Mouse (Mus musculus): ENCODE measurements at regions not wholly inside any gene's neighbourhood (a gene's known extent, or its start where the extent isn't known, plus 50 kb on each side); places are given as distances from the start of the nearest gene placed in this dataset.

DNA sequence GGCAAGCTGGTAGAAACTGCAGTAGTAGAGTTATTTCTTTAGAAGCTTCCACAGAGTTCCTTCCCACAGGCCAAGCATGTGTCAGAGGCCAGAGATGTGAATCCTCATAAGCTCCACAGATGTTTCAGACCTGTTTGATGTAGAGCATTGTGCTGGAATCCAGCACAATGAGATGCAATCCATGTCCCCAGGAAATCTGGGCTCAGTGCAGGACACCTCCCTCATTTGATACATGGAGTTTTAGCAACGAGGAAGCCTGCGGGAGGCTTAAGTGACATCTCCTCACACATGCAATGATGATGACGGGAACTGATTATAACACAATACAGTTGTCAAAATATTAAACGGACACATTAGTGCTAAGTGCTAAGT lies 133.7 kb downstream of the Slc30a10 start:
- H3K27me3 ChIP-seq (ENCODE audit: insufficient read depth, poor library complexity, severe bottlenecking), result no peaks in the 10 kb centered on the region
- 74% methylated on average over 4 of the region's 4 CpGs for WGBS
- no peaks in the 10 kb centered on the region for H3K36me3 ChIP-seq
- no peak overlapping the region for H3K4me3 ChIP-seq
- no peaks in the 10 kb centered on the region for H3K9me3 ChIP-seq
- H3K4me1 ChIP-seq, result peaks cover 19% of the 10 kb centered on the region
- no peak for DNase-seq (ENCODE audit: low spot score)
- no peak overlapping the region for H3K27ac ChIP-seq

DNA sequence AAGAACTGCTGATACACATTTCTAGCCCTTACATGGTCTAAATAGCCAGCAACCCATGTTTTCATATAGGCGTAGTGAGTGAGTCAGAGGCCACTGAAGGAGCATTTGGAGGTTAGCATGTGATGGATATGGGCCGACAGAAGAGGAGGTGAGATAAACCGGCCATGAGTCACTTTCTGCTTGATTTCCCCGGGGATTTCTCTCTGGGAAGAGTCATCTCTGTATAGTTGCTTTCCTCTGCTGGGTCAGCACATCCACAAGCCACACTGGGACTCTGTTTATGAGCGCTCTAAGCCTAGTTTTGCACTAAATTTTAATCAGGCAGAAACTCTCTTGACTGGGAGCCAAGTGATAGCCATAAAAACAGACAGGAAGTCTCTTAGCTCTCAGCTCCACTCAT lies 142.2 kb downstream of the Slc30a10 start:
- no peak for DNase-seq (ENCODE audit: low spot score)
- Histone ChIP-seq H3K27me3 (ENCODE audit: insufficient read depth, poor library complexity, severe bottlenecking) (no peaks in the 10 kb centered on the region), H3K36me3 (no peaks in the 10 kb centered on the region), H3K4me1 (peaks cover 16% of the 10 kb centered on the region; the same call in 1 of the 2 replicates), H3K9me3 (no peaks in the 10 kb centered on the region), H3K27ac (no peak overlapping the region), H3K4me3 (no peak overlapping the region)
- 59% methylated on average over 5 of the region's 5 CpGs for WGBS

DNA sequence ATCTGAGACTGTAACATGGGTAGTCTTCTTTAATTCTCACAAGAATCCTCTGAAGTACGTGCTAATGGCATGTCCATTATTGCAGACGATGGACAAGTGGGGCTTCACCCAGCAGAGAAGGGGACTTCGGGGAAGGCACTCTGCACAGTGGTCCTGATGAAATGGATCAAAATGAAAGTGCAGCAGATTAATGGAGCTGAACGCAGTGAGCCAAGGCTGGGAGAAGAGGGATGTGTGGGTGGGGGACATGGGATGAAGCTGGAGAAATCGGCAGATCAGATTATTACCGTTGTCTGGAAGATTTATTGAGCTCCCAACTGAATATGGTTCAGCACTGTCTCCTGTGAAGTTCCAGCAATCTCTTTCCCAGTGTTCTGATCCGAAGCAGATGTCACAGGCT lies 143.9 kb downstream of the Slc30a10 start:
- Histone ChIP-seq H3K4me1 (peaks cover 16% of the 10 kb centered on the region; the same call in 1 of the 2 replicates), H3K36me3 (no peaks in the 10 kb centered on the region), H3K27me3 (ENCODE audit: insufficient read depth, poor library complexity, severe bottlenecking) (no peaks in the 10 kb centered on the region), H3K4me3 (no peak overlapping the region), H3K9me3 (no peaks in the 10 kb centered on the region), H3K27ac (no peak overlapping the region)
- DNase-seq (ENCODE audit: low spot score), result no peak
- 83% methylated on average over 7 of the region's 7 CpGs for WGBS

DNA sequence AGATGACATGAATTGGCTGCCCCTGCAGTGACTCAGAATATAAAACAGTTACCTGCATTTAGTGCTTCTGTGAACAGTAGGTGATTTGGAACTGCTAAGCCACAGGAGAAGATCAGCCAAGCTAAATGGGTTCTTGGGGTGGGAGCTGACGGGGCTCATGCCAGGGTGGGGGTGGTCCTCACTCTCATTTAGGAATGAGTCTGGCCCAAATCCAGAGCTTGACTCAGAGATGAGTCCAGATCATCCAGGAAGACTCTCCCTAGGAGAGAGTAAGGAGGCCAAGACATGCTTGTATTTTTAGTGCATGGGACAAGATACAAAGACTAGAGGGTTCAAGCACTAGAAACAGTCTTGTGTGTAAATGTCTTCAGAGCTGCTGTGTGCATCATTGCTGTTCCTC lies 146.5 kb downstream of the Slc30a10 start:
- no peaks in the 10 kb centered on the region for H3K36me3 ChIP-seq
- no peaks in the 10 kb centered on the region for H3K9me3 ChIP-seq
- H3K4me1 ChIP-seq, result no peaks in the 10 kb centered on the region
- H3K27ac ChIP-seq, result no peak overlapping the region
- 85% methylated on average over 1 of the region's 1 CpGs for WGBS
- H3K4me3 ChIP-seq, result no peak overlapping the region
- DNase-seq (ENCODE audit: low spot score), result no peak
- H3K27me3 ChIP-seq (ENCODE audit: insufficient read depth, poor library complexity, severe bottlenecking), result no peaks in the 10 kb centered on the region

DNA sequence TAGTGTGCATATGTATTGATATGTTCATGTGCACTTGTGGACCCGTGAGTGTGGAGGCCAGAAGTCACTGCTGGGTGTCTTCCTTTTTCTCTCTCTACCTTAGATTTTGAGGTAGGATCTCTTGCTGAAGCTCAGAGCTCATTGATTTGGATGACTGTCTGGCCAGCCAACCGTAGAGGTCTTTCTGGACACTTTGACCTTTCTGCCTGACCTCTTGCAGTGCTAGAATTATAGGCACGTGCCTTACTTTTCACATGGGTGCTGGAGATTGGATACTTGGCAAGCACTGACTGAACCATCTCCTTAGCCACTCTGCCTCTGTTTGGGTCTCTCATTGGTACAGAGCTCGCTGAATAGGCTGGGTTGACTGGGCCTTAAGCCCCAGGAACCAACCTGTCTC lies 151.3 kb downstream of the Slc30a10 start:
- H3K9me3 ChIP-seq, result no peaks in the 10 kb centered on the region
- no peak overlapping the region for H3K4me3 ChIP-seq
- no peak for DNase-seq (ENCODE audit: low spot score)
- H3K27ac ChIP-seq, result no peak overlapping the region
- H3K36me3 ChIP-seq, result no peaks in the 10 kb centered on the region
- peaks cover 7% of the 10 kb centered on the region for H3K4me1 ChIP-seq
- no peaks in the 10 kb centered on the region for H3K27me3 ChIP-seq (ENCODE audit: insufficient read depth, poor library complexity, severe bottlenecking)
- 80% methylated on average over 4 of the region's 4 CpGs for WGBS

DNA sequence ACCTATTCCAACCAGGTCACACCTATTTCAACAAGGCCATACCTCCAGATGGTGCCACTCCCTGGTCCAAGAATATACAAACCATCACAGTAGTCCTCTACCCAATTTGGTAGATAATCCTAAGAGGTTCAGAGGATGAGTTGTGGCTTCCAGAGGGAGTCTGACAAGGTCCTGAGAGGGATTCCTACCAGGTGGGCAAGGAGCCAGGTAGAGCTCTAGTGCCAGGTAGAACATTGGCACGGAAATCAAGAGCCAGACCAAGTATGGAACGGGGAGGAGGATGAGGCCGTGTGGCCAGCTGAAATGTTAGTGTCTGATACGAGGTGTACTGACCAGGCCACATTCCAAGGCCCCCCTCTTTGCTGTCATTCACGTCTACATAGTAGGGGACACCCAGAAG lies 153.0 kb downstream of the Slc30a10 start:
- Histone ChIP-seq H3K27me3 (ENCODE audit: insufficient read depth, poor library complexity, severe bottlenecking) (no peaks in the 10 kb centered on the region), H3K36me3 (no peaks in the 10 kb centered on the region), H3K4me3 (no peak overlapping the region), H3K4me1 (peaks cover 13% of the 10 kb centered on the region), H3K27ac (no peak overlapping the region), H3K9me3 (no peaks in the 10 kb centered on the region)
- no peak for DNase-seq (ENCODE audit: low spot score)
- WGBS, result 82% methylated on average over 5 of the region's 5 CpGs

DNA sequence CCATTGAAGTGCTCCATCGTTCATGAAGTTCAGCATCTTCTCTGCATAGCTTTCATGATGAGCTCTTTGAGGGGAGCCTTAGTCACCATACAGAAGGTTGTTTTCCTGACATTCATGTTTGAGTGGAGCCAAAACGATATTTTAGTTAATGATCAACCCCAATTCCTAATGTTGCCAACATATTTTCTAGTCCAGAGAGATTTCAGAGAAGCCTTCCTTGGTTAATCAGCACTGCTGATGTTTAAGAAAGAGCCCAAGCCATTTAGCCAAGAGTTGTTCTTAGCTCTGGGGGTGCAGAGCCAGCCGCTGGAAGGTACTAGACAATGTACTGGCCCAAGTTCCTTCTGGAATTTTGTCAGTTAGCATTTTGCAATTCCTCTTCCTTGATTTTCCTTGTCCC lies 153.8 kb downstream of the Slc30a10 start:
- peaks cover 13% of the 10 kb centered on the region for H3K4me1 ChIP-seq
- no peak for DNase-seq (ENCODE audit: low spot score)
- H3K4me3 ChIP-seq, result no peak overlapping the region
- H3K27me3 ChIP-seq (ENCODE audit: insufficient read depth, poor library complexity, severe bottlenecking), result no peaks in the 10 kb centered on the region
- H3K36me3 ChIP-seq, result no peaks in the 10 kb centered on the region
- no peaks in the 10 kb centered on the region for H3K9me3 ChIP-seq
- H3K27ac ChIP-seq, result no peak overlapping the region
- WGBS, result 82% methylated on average over 3 of the region's 3 CpGs

DNA sequence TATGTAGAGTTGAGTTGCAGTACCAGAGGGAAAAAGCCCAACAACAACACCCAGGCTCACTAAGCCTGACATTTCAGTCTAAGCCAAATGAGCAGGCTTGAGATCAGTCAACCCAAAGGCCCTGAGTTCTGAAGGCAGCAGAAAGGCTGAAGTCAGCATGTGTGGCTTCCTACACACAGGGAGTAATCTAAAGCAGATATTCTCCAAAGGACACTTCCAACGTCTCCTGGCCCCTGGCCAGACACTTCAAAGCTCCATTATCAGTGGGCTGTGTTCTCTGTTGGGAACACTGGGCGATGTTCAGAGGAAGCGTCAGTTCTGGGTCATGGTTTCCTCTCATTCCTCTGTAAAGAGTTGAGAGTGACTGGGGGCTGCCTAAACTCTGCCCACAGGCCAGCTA lies 155.9 kb downstream of the Slc30a10 start:
- Histone ChIP-seq H3K9me3 (no peaks in the 10 kb centered on the region), H3K4me3 (no peak overlapping the region), H3K36me3 (no peaks in the 10 kb centered on the region), H3K4me1 (peaks cover 20% of the 10 kb centered on the region), H3K27ac (peak overlapping the region; percentile 42; the same call in 1 of the 2 replicates), H3K27me3 (ENCODE audit: insufficient read depth, poor library complexity, severe bottlenecking) (no peaks in the 10 kb centered on the region)
- WGBS, result 21% methylated on average over 3 of the region's 3 CpGs
- peak; percentile 81 for DNase-seq (ENCODE audit: low spot score)

DNA sequence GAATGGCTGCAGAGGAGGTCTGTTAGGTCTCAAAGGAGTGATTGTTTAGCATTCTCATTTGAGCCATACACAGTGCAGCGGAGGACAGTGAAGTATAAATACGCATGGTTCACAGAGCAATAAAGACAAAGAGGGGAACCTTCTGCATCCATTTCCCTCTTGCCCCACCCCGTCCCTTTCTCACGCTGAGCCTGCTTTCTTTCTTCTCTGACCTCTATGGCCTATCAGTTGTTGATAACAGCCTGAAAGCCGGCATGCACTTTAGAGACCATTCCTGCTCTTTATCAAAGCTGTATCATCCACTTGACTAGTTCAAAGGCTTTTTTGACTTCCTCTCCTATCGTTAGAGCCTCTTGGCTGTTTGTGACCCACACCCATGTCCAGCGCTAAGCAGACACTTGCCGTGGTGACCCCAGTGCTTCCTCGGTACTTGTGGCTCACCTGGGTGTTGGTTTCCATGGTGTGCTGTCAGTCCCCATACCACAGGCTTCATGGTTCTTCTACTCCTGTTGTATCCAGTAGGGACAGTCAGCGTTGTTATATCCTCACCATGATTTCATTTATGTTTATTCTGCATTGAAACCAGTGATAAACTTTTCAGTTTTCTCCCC lies 161.3 kb downstream of the Slc30a10 start:
- WGBS, result 9% methylated on average over 10 of the region's 10 CpGs
- peak; percentile 81 for DNase-seq (ENCODE audit: low spot score)
- Histone ChIP-seq H3K36me3 (no peaks in the 10 kb centered on the region), H3K4me3 (no peak overlapping the region), H3K27ac (peak overlapping the region; percentile 57), H3K4me1 (peaks cover 34% of the 10 kb centered on the region), H3K27me3 (ENCODE audit: insufficient read depth, poor library complexity, severe bottlenecking) (no peaks in the 10 kb centered on the region), H3K9me3 (no peaks in the 10 kb centered on the region)

DNA sequence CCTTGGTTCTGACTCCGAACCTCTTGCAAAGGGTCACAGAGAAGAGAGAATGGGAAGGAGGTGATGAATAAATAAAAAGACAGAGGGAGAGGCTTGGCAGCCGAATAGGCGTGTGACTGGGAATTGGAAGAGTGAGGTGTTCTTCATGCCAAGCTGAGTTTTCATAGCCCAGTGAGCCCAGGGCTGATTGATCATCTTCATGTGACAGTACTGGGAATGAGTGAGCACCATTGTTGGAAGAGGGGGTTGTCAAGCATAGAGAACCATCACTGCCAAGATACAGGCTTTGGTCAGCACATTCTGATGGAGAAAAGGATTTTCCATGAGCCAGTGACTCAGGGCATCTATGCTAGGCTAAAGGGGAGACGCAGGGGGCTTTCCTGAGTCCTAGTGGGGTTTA lies 163.0 kb downstream of the Slc30a10 start:
- no peak for DNase-seq (ENCODE audit: low spot score)
- 91% methylated on average over 4 of the region's 4 CpGs for WGBS
- no peaks in the 10 kb centered on the region for H3K9me3 ChIP-seq

DNA sequence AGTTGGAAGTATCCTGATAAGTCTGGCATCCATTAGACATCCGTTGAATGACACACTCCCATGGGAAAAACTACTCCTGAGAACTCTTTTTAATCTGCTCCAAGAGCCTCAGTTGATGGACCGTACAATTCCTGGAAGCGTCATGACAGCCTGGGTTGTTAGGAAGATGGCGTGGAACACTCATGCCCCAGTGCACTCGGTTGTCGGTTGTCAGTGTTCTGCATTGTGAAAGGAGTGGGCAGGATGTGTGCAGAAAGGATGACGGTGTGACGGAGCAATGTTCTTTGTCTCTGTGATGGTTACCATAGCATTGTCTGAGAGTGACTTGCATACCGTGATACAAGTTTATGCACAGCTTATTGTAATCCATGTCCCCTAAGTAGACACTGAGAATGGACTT lies 164.4 kb downstream of the Slc30a10 start:
- WGBS, result 42% methylated on average over 9 of the region's 9 CpGs
- Histone ChIP-seq H3K36me3 (no peaks in the 10 kb centered on the region), H3K27ac (no peak overlapping the region), H3K4me1 (peaks cover 28% of the 10 kb centered on the region), H3K4me3 (no peak overlapping the region), H3K27me3 (ENCODE audit: insufficient read depth, poor library complexity, severe bottlenecking) (no peaks in the 10 kb centered on the region), H3K9me3 (no peaks in the 10 kb centered on the region)
- no peak for DNase-seq (ENCODE audit: low spot score)

More for the DNA sequence above, 163.0 kb downstream of the Slc30a10 start:
- H3K4me3 ChIP-seq, result no peak overlapping the region
- H3K36me3 ChIP-seq, result no peaks in the 10 kb centered on the region
- H3K27ac ChIP-seq, result no peak overlapping the region
- peaks cover 28% of the 10 kb centered on the region for H3K4me1 ChIP-seq
- no peaks in the 10 kb centered on the region for H3K27me3 ChIP-seq (ENCODE audit: insufficient read depth, poor library complexity, severe bottlenecking)

DNA sequence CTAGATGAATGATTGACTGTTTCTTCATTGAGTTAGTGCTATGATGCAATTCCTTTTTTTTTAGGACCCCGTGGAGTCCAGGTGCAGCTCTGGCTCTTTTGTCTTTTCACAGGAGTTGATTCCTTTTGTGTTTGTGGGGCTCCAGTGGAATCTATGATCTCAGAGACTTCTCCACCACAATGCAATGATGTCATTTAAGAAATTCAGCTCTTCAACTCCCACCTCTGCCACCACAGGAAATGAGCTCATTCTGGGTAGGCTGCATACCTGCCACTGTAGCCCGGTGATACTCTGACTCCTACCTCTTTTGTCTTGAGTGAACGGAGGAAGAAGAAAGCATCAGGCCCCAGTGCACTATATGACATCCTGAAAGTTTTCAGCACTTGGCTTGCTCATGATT lies 173.8 kb downstream of the Slc30a10 start:
- peaks cover 8% of the 10 kb centered on the region for H3K4me1 ChIP-seq
- H3K36me3 ChIP-seq, result no peaks in the 10 kb centered on the region
- WGBS, result 68% methylated on average over 3 of the region's 3 CpGs
- H3K27ac ChIP-seq, result no peak overlapping the region
- DNase-seq (ENCODE audit: low spot score), result no peak
- H3K9me3 ChIP-seq, result no peaks in the 10 kb centered on the region
- H3K4me3 ChIP-seq, result no peak overlapping the region
- no peaks in the 10 kb centered on the region for H3K27me3 ChIP-seq (ENCODE audit: insufficient read depth, poor library complexity, severe bottlenecking)

DNA sequence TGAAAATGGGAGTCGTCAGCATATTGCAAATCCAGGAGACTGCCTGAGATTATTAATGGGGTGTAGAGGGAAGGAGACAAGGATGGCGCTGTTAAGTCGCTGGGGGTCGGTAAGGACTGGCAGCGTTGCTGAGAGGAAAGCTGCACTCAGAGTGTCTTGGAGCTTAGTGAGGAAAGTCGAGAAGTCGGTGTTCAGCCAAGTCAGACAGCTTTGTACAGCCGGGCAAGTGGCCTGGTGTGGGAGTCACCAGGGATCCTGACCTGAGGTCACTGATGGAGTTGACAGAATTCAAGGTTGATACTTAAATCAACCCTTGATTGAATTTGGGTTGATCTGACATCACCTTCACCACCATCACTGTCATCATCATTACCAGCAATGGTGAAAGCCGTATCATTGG lies 175.3 kb downstream of the Slc30a10 start:
- no peaks in the 10 kb centered on the region for H3K27me3 ChIP-seq (ENCODE audit: insufficient read depth, poor library complexity, severe bottlenecking)

DNA sequence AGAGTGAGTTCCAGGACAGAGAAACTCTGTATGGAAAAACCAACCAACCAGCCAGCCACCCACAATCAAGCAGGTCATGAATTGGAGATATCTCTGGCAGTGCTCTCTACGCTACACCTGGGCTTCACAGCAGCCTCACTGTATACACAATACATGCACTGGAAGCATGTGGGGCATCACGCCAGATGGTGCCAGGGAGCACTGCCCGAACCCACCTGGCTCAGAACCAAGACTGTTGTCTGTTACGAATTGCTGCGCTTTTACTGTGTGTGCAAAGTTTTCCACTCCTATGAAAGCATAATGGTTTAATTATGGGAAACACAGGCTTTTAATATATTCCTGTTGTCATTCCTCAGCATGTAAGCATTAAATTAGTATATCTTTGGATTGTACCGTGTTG lies 184.0 kb downstream of the Slc30a10 start:
- Histone ChIP-seq H3K4me1 (no peaks in the 10 kb centered on the region), H3K4me3 (no peak overlapping the region), H3K9me3 (no peaks in the 10 kb centered on the region), H3K27ac (no peak overlapping the region), H3K36me3 (no peaks in the 10 kb centered on the region), H3K27me3 (ENCODE audit: insufficient read depth, poor library complexity, severe bottlenecking) (no peaks in the 10 kb centered on the region)
- DNase-seq (ENCODE audit: low spot score), result no peak
- 92% methylated on average over 6 of the region's 6 CpGs for WGBS

More for the DNA sequence above, 175.3 kb downstream of the Slc30a10 start:
- H3K27ac ChIP-seq, result no peak overlapping the region
- no peaks in the 10 kb centered on the region for H3K36me3 ChIP-seq
- DNase-seq (ENCODE audit: low spot score), result no peak
- H3K4me1 ChIP-seq, result peaks cover 9% of the 10 kb centered on the region
- no peaks in the 10 kb centered on the region for H3K9me3 ChIP-seq
- 84% methylated on average over 9 of the region's 9 CpGs for WGBS
- H3K4me3 ChIP-seq, result no peak overlapping the region

Data from heart, embryonic 10.5 days (tissue).